Mouse (Mus musculus): ENCODE data around the gene Cldn34c4.

Gene Cldn34c4

GRCm38 (mm10) chrX:127736454-127736853 lies at the start of gene Cldn34c4:
Gene Cldn34c4 (minus strand): TSS chrX:127736554.
- no peak for DNase-seq (ENCODE audit: extremely low read depth, low read depth)

GRCm38 (mm10) chrX:127747062-127747461 lies 10.7 kb upstream of the Cldn34c4 start:
- DNase-seq (ENCODE audit: extremely low read depth, low read depth) = no peak

Data from MEL-GATA-1-ER (cell line).